Mouse (Mus musculus): ENCODE data around the gene Slc47a1. TPM values are rescaled to one million over a fixed set of nuclear protein-coding genes. Genes with fewer than 3 reads are reported as not detected.
"Not testable (repeated sequence)": the region's sequence is repeated elsewhere in the genome, so short reads cannot be mapped to it uniquely, and the experiment has no call there.

Gene Slc47a1
- polyA plus RNA-seq, 1 experiment from 2014 or later = not detected

GRCm38 (mm10) chr11:61410129-61410528 is 32.0 kb upstream of the Slc47a1 start:
- H3K36me3 ChIP-seq (ENCODE audit: control insufficient read depth, insufficient read depth, low read length) = no peaks in the 10 kb centered on the region
- H3K27me3 ChIP-seq (ENCODE audit: control insufficient read depth, insufficient read depth, low read length) = no peaks in the 10 kb centered on the region
- ATAC-seq (ENCODE audit: low read depth) = no peak
- H3K9ac ChIP-seq (replicated peaks; ENCODE audit: low read depth, low read length) = no peak overlapping the region
- H3K4me3 ChIP-seq (ENCODE audit: low read depth, low read length) = no peak overlapping the region
- no peak overlapping the region for H3K4me2 ChIP-seq (ENCODE audit: low read depth, low read length)
- H3K9me3 ChIP-seq (ENCODE audit: control insufficient read depth, low read length) = no peaks in the 10 kb centered on the region
- no peak overlapping the region for H3K27ac ChIP-seq (ENCODE audit: low read depth, low read length)
- H3K4me1 ChIP-seq (ENCODE audit: control insufficient read depth, insufficient read depth, low read length) = no peaks in the 10 kb centered on the region
- WGBS = 0% methylated on average over 1 of the region's 1 CpGs

GRCm38 (mm10) chr11:61409051-61409450 is 30.9 kb upstream of the Slc47a1 start:
- 20% methylated on average over 3 of the region's 3 CpGs for WGBS
- Histone ChIP-seq H3K4me2 (ENCODE audit: low read depth, low read length) (peak overlapping the region; percentile 50), H3K36me3 (ENCODE audit: control insufficient read depth, insufficient read depth, low read length) (no peaks in the 10 kb centered on the region), H3K4me3 (ENCODE audit: low read depth, low read length) (peak overlapping the region; percentile 56), H3K27me3 (ENCODE audit: control insufficient read depth, insufficient read depth, low read length) (no peaks in the 10 kb centered on the region), H3K9ac (replicated peaks; ENCODE audit: low read depth, low read length) (no peak overlapping the region), H3K4me1 (ENCODE audit: control insufficient read depth, insufficient read depth, low read length) (no peaks in the 10 kb centered on the region), H3K9me3 (ENCODE audit: control insufficient read depth, low read length) (no peaks in the 10 kb centered on the region), H3K27ac (ENCODE audit: low read depth, low read length) (no peak overlapping the region)
- no peak for ATAC-seq (ENCODE audit: low read depth)

DNA sequence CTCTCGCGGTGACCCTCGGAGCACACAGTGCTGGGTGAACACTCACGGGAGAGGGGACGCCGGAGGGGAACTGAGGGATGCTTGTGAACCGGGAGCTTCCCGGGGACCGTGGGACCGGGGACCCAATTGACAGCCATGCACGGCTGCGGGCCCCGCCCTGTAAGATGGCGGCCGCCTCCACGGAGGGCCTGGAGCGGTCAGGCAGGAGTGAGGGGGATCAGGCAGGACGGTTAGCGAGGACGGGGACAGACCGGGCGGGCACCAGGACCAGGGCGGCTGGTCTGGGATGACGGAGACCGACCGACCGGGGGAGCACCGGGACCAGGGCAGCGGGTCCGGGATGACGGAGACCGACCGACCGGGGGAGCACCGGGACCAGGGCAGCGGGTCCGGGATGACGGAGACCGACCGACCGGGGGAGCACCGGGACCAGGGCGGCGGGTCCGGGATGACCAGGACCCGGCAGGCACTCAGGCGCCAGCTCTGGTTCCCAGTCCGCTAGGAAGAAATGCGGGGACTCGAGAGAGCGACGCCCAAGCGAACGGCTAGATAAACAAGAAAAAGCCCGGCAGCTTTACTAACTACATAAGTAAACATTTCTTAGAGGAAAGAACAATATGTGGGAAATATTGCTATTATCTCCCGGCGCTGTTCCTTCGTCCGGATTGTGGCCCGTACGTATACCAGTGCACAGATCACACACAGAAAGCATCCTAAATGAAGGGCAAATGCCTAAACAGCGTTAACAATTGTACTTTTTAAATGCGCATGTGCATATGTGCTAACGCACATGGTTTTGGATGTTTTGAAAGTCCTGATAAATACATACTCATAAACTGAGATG is 30.3 kb upstream of the Slc47a1 start:
- ATAC-seq (ENCODE audit: low read depth) = peak; percentile 94
- peak overlapping the region; percentile 50 for H3K4me2 ChIP-seq (ENCODE audit: low read depth, low read length)
- no peaks in the 10 kb centered on the region for H3K27me3 ChIP-seq (ENCODE audit: control insufficient read depth, insufficient read depth, low read length)
- H3K4me1 ChIP-seq (ENCODE audit: control insufficient read depth, insufficient read depth, low read length) = no peaks in the 10 kb centered on the region
- peak overlapping the region; percentile 93 for H3K27ac ChIP-seq (ENCODE audit: low read depth, low read length)
- WGBS = under 1% methylated on average over 64 of the region's 64 CpGs
- H3K9me3 ChIP-seq (ENCODE audit: control insufficient read depth, low read length) = no peaks in the 10 kb centered on the region
- H3K4me3 ChIP-seq (ENCODE audit: low read depth, low read length) = peak overlapping the region; percentile 56
- H3K36me3 ChIP-seq (ENCODE audit: control insufficient read depth, insufficient read depth, low read length) = no peaks in the 10 kb centered on the region
- peak overlapping the region; percentile 59 for H3K9ac ChIP-seq (replicated peaks; ENCODE audit: low read depth, low read length)

DNA sequence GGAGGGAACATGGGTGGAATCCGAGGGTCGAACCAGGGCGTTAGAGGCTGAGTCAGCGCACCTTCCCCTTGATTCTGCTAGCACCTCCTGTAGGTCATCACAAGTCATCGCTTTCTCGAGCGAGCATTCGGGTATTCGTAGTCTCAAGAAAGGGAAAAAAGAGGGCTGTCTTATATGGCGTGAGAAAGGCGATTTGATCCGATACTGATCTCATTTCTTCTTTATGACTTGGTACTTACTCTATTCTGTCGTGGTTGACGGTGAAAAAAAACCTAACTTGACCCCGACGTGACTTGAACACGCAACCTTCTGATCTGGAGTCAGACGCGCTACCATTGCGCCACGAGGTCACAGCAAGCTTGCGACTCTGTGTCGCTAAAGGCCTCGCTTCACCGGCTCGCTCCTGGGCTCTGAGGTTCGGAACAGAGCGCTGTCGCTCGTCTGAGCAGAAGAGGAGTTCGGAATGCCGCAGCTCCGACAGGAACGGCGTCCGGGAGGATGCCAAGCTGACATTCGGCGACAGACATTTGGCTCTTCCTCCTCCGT is 29.6 kb upstream of the Slc47a1 start:
- WGBS = 2% methylated on average over 39 of the region's 39 CpGs
- H3K4me1 ChIP-seq (ENCODE audit: control insufficient read depth, insufficient read depth, low read length) = no peaks in the 10 kb centered on the region
- no peaks in the 10 kb centered on the region for H3K9me3 ChIP-seq (ENCODE audit: control insufficient read depth, low read length)
- peak overlapping the region; percentile 59 for H3K9ac ChIP-seq (replicated peaks; ENCODE audit: low read depth, low read length)
- ATAC-seq (ENCODE audit: low read depth) = peak; percentile 95
- peak overlapping the region; percentile 56 for H3K4me3 ChIP-seq (ENCODE audit: low read depth, low read length)
- H3K4me2 ChIP-seq (ENCODE audit: low read depth, low read length) = peak overlapping the region; percentile 50
- H3K36me3 ChIP-seq (ENCODE audit: control insufficient read depth, insufficient read depth, low read length) = no peaks in the 10 kb centered on the region
- H3K27me3 ChIP-seq (ENCODE audit: control insufficient read depth, insufficient read depth, low read length) = no peaks in the 10 kb centered on the region
- H3K27ac ChIP-seq (ENCODE audit: low read depth, low read length) = peak overlapping the region; percentile 93

- H3K36me3 ChIP-seq (ENCODE audit: control insufficient read depth, insufficient read depth, low read length) = no peaks in the 10 kb centered on the region
- 87% methylated on average over 4 of the region's 4 CpGs for WGBS
- no peak overlapping the region for H3K4me3 ChIP-seq (ENCODE audit: low read depth, low read length)
- no peak overlapping the region for H3K4me2 ChIP-seq (ENCODE audit: low read depth, low read length)
- no peaks in the 10 kb centered on the region for H3K27me3 ChIP-seq (ENCODE audit: control insufficient read depth, insufficient read depth, low read length)
- H3K27ac ChIP-seq (ENCODE audit: low read depth, low read length) = no peak overlapping the region
- no peak overlapping the region for H3K9ac ChIP-seq (replicated peaks; ENCODE audit: low read depth, low read length)
- no peaks in the 10 kb centered on the region for H3K9me3 ChIP-seq (ENCODE audit: control insufficient read depth, low read length)
- no peaks in the 10 kb centered on the region for H3K4me1 ChIP-seq (ENCODE audit: control insufficient read depth, insufficient read depth, low read length)
- no peak for ATAC-seq (ENCODE audit: low read depth)
These were observed 23.6 kb upstream of the Slc47a1 start for GRCm38 (mm10) chr11:61401794-61402193.

- Histone ChIP-seq H3K9ac (replicated peaks; ENCODE audit: low read depth, low read length) (no peak overlapping the region), H3K36me3 (ENCODE audit: control insufficient read depth, insufficient read depth, low read length) (no peaks in the 10 kb centered on the region), H3K9me3 (ENCODE audit: control insufficient read depth, low read length) (no peaks in the 10 kb centered on the region), H3K27me3 (ENCODE audit: control insufficient read depth, insufficient read depth, low read length) (no peaks in the 10 kb centered on the region), H3K4me1 (ENCODE audit: control insufficient read depth, insufficient read depth, low read length) (no peaks in the 10 kb centered on the region), H3K4me3 (ENCODE audit: low read depth, low read length) (no peak overlapping the region), H3K4me2 (ENCODE audit: low read depth, low read length) (no peak overlapping the region), H3K27ac (ENCODE audit: low read depth, low read length) (no peak overlapping the region)
- WGBS = 88% methylated on average over 8 of the region's 8 CpGs
- no peak for ATAC-seq (ENCODE audit: low read depth)
These were observed 22.7 kb upstream of the Slc47a1 start for GRCm38 (mm10) chr11:61400681-61401346.

DNA sequence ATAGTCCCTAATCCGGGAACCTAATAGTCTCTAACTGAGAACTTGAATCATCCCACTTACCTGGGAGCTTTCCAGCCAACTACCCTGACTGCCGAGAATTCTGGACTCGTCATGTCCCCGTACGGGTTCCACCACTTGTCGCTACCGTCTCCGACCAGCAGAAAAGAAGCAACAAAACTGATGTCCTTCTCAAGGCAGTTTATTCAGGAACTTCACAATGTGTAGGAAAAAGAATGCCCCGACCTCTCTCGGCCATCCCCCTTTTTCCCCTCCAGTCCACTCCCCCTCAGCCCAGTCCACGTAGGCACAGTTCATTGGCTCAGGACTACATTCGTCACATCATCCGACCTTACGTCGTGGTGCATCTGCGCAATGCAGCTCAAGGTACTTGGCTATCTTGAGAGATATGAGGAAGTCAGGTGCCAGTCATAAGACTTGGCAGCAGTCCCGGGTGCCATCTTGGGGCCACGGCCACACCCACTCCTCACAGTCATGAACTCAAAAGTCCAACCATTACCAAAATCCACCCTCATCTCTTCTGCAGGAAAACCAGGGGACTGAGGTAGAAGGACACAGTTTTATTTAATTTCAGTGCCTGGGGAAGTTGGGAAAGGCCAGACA is 19.4 kb upstream of the Slc47a1 start:
- H3K4me3 ChIP-seq (ENCODE audit: low read depth, low read length); H3K9me3 ChIP-seq (ENCODE audit: control insufficient read depth, low read length); H3K4me1 ChIP-seq (ENCODE audit: control insufficient read depth, insufficient read depth, low read length); H3K27ac ChIP-seq (ENCODE audit: low read depth, low read length); ATAC-seq (ENCODE audit: low read depth); H3K4me2 ChIP-seq (ENCODE audit: low read depth, low read length); H3K36me3 ChIP-seq (ENCODE audit: control insufficient read depth, insufficient read depth, low read length); H3K27me3 ChIP-seq (ENCODE audit: control insufficient read depth, insufficient read depth, low read length); H3K9ac ChIP-seq (replicated peaks; ENCODE audit: low read depth, low read length): not testable (repeated sequence)
- WGBS = 96% methylated on average over 17 of the region's 18 CpGs

DNA sequence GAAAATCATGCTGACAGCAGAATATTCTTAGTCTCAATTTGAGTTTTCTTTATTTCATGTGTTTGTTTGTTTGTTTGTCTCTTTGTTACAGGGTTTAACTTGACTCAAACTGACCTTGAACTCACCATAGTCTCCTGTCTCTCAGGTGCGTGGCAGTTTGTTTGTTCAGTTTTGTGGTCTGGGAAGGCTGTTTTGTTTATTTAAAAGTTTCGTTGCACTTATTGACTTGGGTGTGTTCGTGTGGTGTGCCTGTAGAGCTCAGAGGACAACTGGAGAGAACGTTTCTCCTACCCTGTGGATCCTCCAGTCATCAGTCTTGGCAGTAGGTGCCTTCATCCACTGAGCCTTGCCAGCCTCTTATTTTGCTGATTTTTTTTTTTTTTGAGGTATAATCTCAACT is 10.8 kb upstream of the Slc47a1 start:
- H3K4me3 ChIP-seq (ENCODE audit: low read depth, low read length) = no peak overlapping the region
- H3K9ac ChIP-seq (replicated peaks; ENCODE audit: low read depth, low read length) = no peak overlapping the region
- no peaks in the 10 kb centered on the region for H3K9me3 ChIP-seq (ENCODE audit: control insufficient read depth, low read length)
- no peak for ATAC-seq (ENCODE audit: low read depth)
- H3K4me2 ChIP-seq (ENCODE audit: low read depth, low read length) = no peak overlapping the region
- WGBS = 78% methylated on average over 4 of the region's 4 CpGs
- H3K4me1 ChIP-seq (ENCODE audit: control insufficient read depth, insufficient read depth, low read length) = no peaks in the 10 kb centered on the region
- H3K36me3 ChIP-seq (ENCODE audit: control insufficient read depth, insufficient read depth, low read length) = no peaks in the 10 kb centered on the region
- H3K27ac ChIP-seq (ENCODE audit: low read depth, low read length) = no peak overlapping the region
- no peaks in the 10 kb centered on the region for H3K27me3 ChIP-seq (ENCODE audit: control insufficient read depth, insufficient read depth, low read length)

GRCm38 (mm10) chr11:61388012-61388411 is 9.9 kb upstream of the Slc47a1 start:
- no peaks in the 10 kb centered on the region for H3K27me3 ChIP-seq (ENCODE audit: control insufficient read depth, insufficient read depth, low read length)
- H3K9ac ChIP-seq (replicated peaks; ENCODE audit: low read depth, low read length) = no peak overlapping the region
- no peaks in the 10 kb centered on the region for H3K9me3 ChIP-seq (ENCODE audit: control insufficient read depth, low read length)
- no peaks in the 10 kb centered on the region for H3K36me3 ChIP-seq (ENCODE audit: control insufficient read depth, insufficient read depth, low read length)
- no peak overlapping the region for H3K27ac ChIP-seq (ENCODE audit: low read depth, low read length)
- H3K4me3 ChIP-seq (ENCODE audit: low read depth, low read length) = no peak overlapping the region
- no peaks in the 10 kb centered on the region for H3K4me1 ChIP-seq (ENCODE audit: control insufficient read depth, insufficient read depth, low read length)
- 67% methylated on average over 6 of the region's 6 CpGs for WGBS
- ATAC-seq (ENCODE audit: low read depth) = no peak
- no peak overlapping the region for H3K4me2 ChIP-seq (ENCODE audit: low read depth, low read length)
